Mouse (Mus musculus) hindbrain, embryonic 16.5 days (tissue): ENCODE measurements around the gene Zmynd15. TPM values are rescaled to one million over a fixed set of nuclear protein-coding genes. Genes with fewer than 3 reads are reported as not detected.

Source experiments
- ATAC-seq: fragments of 200-750 bp; cut with Nextera tagmentation; 2 replicates; pipeline ENCODE4 v1.8.0; 2017; ENCODE audit warnings: moderate TSS enrichment, moderate library complexity
- H3K27ac ChIP-seq: fragments of 300-500 bp; sonication (generic); 2 replicates; pipeline ENCODE4 v1.5.1; 2014; ENCODE audit warnings: low read depth, mild to moderate bottlenecking, control low read depth, low read length, moderate library complexity
- H3K27me3 ChIP-seq: fragments of 300-500 bp; sonication (generic); replicated peaks from 2 replicates; pipeline ENCODE4 v1.6.1; 2014; ENCODE audit warnings: low read length; ENCODE audit not compliant: control insufficient read depth, insufficient read depth
- H3K36me3 ChIP-seq: fragments of 300-500 bp; sonication (generic); 2 replicates; pipeline ENCODE4 v1.6.1; 2014; ENCODE audit warnings: mild to moderate bottlenecking, low read length, moderate library complexity, mixed read lengths; ENCODE audit not compliant: control insufficient read depth, insufficient read depth
- H3K4me1 ChIP-seq: fragments of 300-500 bp; sonication (generic); 2 replicates; pipeline ENCODE4 v1.6.1; 2014; ENCODE audit warnings: low read depth, low read length; ENCODE audit not compliant: control insufficient read depth, insufficient read depth
- H3K4me2 ChIP-seq: fragments of 300-500 bp; sonication (generic); 2 replicates; pipeline ENCODE4 v1.6.1; 2014; ENCODE audit warnings: mild to moderate bottlenecking, low read length, control low read depth, moderate library complexity
- H3K4me3 ChIP-seq: fragments of 300-500 bp; sonication (generic); 2 replicates; pipeline ENCODE4 v1.5.1; 2014; ENCODE audit warnings: mild to moderate bottlenecking, low read length, control low read depth, moderate library complexity
- H3K9ac ChIP-seq: fragments of 300-500 bp; sonication (generic); 2 replicates; pipeline ENCODE4 v1.6.1; 2014; ENCODE audit warnings: low read depth, mild to moderate bottlenecking, control low read depth, low read length, moderate library complexity
- H3K9me3 ChIP-seq: fragments of 300-500 bp; sonication (generic); 2 replicates; pipeline ENCODE4 v1.6.1; 2014; ENCODE audit warnings: mild to moderate bottlenecking, low read length, moderate library complexity; ENCODE audit not compliant: control insufficient read depth
- WGBS: fragments of 180-500 bp; shearing (Covaris S2); extraction: QIAGEN DNeasy Blood & Tissue Kit; methylation state at CpG from one replicate; pipeline ENCODE4 v1.1.7; 2014; 5-methylcytosine and 5-hydroxymethylcytosine counted together
- polyA plus RNA-seq: library from polyadenylated mRNA; unstranded; fragments of >200 nt; fragmentation: Nextera tagmentation; extraction: Ambion mirVana; gene quantifications from 2 replicates; pipeline ENCODE4 v1.2.1, GENCODE M21; 2015

Zmynd15 gene
- polyA plus RNA-seq, 1 experiment from 2014 or later, result 0.86 TPM

DNA sequence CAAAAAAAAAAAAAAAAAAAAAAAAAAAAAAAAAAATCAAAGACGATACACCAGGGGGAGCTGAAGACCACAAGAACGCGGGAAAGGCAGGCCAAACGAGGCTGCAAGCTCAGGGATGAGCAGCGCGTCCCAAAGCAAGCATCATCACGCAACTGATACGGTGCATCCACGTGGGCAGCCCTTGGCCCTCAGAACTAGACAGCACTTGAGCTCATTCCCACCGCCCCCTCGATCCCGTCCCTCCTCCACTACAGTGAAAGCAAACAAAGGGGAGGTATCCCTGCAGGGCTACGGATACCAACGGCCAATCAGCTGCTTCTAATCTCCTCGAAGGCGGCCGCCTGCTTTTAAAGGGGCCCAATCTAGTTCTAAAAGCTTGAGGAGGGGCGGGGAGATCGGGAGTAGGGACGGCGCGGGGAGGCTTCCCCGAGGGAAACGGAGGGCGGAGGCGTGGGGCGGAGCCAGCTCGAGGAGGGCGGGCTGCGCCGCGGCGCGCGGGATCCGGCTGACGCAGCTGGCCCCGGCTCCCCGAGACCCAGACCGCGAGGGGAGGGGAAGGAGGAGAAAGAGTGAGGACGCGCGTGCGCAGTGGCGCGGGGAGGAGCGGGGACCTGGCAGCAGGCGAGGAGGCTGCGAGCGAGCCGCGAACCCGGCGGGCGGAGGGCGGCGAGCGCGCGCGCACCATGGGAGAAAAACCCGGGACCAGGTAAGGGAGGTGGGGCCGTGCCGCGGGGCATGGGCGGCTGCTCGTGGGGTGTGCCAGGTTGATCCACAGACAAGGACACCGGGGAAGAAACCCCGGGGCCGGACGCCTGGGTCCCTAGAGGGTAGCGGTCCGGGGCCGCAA, 27.0 kb upstream of the Zmynd15 start, which contains the start of gene Arrb2:
TSS of gene Arrb2 (plus strand) at position 588 of the 847 bp plus-strand sequence.
- peak within 1 kb of the TSS; percentile 95 for H3K9ac ChIP-seq
- peak within 1 kb of the TSS; percentile 83 for H3K4me2 ChIP-seq
- H3K4me1 ChIP-seq, result peaks cover 17% of the 10 kb centered on the region
- no peaks in the 10 kb centered on the region for H3K27me3 ChIP-seq
- no peaks in the 10 kb centered on the region for H3K9me3 ChIP-seq
- H3K27ac ChIP-seq, result peak within 1 kb of the TSS; percentile 95
- under 1% methylated on average over 69 of the region's 75 CpGs for WGBS
- ATAC-seq, result peak; percentile 97
- peaks cover 12% of the 10 kb centered on the region for H3K36me3 ChIP-seq
- peak within 1 kb of the TSS; percentile 78 for H3K4me3 ChIP-seq

DNA sequence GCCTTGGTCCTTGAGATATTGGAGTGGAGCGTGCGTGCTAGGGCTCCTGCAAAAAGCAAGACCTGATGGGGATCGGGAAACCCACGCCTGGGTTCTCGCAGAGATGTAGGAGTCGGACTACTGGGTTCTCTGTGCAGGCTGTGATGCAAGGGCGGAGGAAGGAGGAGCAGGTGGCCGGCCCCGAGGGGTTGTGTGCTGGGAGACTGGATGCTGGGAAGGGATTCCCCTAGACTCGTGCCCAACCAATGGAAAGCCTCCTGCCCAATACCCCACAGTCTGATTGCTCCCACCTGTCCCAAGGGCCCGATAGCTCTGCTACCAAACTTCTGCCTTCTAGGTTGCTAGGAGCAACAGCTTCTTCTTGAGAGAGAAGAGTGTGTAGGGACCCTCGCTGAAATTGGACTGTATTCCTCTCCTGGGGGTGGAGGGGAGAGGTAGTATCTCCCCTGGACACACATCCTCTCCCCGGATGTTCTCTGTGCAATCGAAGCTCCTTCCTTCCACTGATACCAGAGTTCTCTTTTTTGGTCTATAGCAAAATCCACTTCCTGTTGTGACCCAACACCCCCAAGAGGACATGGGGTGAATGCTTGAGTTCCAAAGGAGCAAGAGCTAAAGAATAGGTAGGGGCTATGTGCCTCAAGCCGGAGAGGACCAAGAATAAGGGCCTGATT, 26.2 kb upstream of the Zmynd15 start:
- WGBS, result 5% methylated on average over 15 of the region's 15 CpGs
- peak overlapping the region; percentile 95 for H3K27ac ChIP-seq
- no peaks in the 10 kb centered on the region for H3K27me3 ChIP-seq
- ATAC-seq, result peak; percentile 25
- H3K36me3 ChIP-seq, result peaks cover 18% of the 10 kb centered on the region
- peak overlapping the region; percentile 78 for H3K4me3 ChIP-seq
- H3K4me1 ChIP-seq, result peaks cover 17% of the 10 kb centered on the region
- H3K9me3 ChIP-seq, result no peaks in the 10 kb centered on the region
- peak overlapping the region; percentile 83 for H3K4me2 ChIP-seq
- peak overlapping the region; percentile 95 for H3K9ac ChIP-seq

DNA sequence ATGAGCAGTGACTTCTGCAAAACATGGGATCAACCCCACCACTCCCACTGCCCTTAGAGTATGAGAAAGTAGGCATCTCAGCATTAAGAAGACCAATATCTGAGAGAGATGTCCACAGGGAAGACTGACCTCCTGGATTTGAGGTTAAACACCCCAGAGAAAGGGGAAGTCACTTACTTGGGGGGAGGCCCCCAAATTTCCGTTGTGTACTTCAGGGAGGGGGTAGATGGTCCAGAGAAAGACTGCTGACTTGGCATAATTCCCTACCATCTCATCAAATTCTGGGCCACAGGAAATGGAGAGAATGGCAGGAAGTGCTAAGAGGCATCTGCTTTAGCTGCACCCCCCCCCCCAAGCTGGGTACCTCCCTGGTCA, 25.7 kb upstream of the Zmynd15 start:
- H3K27me3 ChIP-seq, result no peaks in the 10 kb centered on the region
- no peak for ATAC-seq

DNA sequence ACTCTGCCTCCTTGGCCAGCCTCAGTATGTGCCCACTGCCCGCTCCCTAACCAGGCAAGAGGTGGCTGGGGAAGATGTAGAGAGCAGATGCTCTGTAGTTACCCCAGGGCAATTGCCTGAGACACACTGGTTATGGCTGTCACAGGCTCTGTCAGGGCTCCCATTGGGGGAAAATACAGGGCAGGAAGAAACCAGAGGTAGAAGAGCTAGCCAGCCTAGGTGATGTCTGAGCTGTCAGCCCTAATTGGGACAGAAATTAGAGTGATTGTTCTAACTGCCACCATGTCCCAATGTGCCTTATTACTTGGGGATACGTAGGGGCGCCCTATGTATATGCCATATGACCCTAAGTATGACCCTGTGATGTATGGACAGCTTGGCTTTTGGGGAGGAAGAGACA, 25.3 kb upstream of the Zmynd15 start:
- H3K36me3 ChIP-seq, result peaks cover 28% of the 10 kb centered on the region
- H3K27ac ChIP-seq, result no peak overlapping the region
- H3K9ac ChIP-seq, result peak overlapping the region; percentile 95
- no peaks in the 10 kb centered on the region for H3K27me3 ChIP-seq
- no peak for ATAC-seq
- peak overlapping the region; percentile 78 for H3K4me3 ChIP-seq
- peak overlapping the region; percentile 83 for H3K4me2 ChIP-seq
- H3K9me3 ChIP-seq, result no peaks in the 10 kb centered on the region
- peaks cover 17% of the 10 kb centered on the region for H3K4me1 ChIP-seq
- 86% methylated on average over 3 of the region's 3 CpGs for WGBS

More for the DNA sequence above, 25.7 kb upstream of the Zmynd15 start:
- Histone ChIP-seq H3K4me2 (peak overlapping the region; percentile 83), H3K9ac (peak overlapping the region; percentile 95), H3K4me3 (peak overlapping the region; percentile 78), H3K9me3 (no peaks in the 10 kb centered on the region), H3K36me3 (peaks cover 24% of the 10 kb centered on the region), H3K27ac (no peak overlapping the region), H3K4me1 (peaks cover 17% of the 10 kb centered on the region)
- WGBS, result 89% methylated on average over 1 of the region's 1 CpGs

GRCm38 (mm10) chr11:70435476-70435875, 23.8 kb upstream of the Zmynd15 start:
- Histone ChIP-seq H3K4me2 (no peak overlapping the region), H3K27ac (no peak overlapping the region), H3K36me3 (peaks cover 31% of the 10 kb centered on the region), H3K4me3 (no peak overlapping the region), H3K9ac (no peak overlapping the region), H3K4me1 (peaks cover 17% of the 10 kb centered on the region), H3K27me3 (no peaks in the 10 kb centered on the region), H3K9me3 (no peaks in the 10 kb centered on the region)
- no peak for ATAC-seq
- WGBS, result 87% methylated on average over 5 of the region's 5 CpGs

DNA sequence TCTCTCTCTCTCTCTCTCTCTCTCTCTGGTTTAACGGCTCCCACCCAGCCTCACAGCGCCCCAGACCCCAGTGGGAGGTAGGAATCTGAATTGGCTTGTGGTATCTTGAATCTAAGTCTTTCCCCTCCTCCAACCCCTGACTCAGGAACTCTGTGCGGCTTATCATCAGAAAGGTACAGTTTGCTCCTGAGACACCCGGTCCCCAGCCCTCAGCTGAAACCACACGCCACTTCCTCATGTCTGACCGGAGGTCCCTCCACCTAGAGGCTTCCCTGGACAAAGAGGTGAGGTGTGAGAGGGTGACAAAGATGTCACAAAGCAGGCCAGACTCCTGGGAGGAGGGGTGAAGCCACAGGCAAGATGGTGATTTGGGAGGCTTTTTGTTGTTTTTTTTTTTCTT, 21.8 kb upstream of the Zmynd15 start:
- Histone ChIP-seq H3K27me3 (no peaks in the 10 kb centered on the region), H3K27ac (no peak overlapping the region), H3K9ac (no peak overlapping the region), H3K4me3 (no peak overlapping the region), H3K9me3 (no peaks in the 10 kb centered on the region), H3K4me1 (peaks cover 17% of the 10 kb centered on the region), H3K36me3 (peaks cover 43% of the 10 kb centered on the region), H3K4me2 (no peak overlapping the region)
- 85% methylated on average over 6 of the region's 6 CpGs for WGBS
- ATAC-seq, result no peak

GRCm38 (mm10) chr11:70438728-70439374, 20.4 kb upstream of the Zmynd15 start:
- peaks cover 43% of the 10 kb centered on the region for H3K36me3 ChIP-seq
- ATAC-seq, result no peak
- H3K27ac ChIP-seq, result no peak overlapping the region
- H3K4me1 ChIP-seq, result peaks cover 7% of the 10 kb centered on the region
- no peaks in the 10 kb centered on the region for H3K27me3 ChIP-seq
- H3K4me3 ChIP-seq, result no peak overlapping the region
- 88% methylated on average over 7 of the region's 7 CpGs for WGBS
- H3K9ac ChIP-seq, result no peak overlapping the region
- H3K4me2 ChIP-seq, result no peak overlapping the region
- H3K9me3 ChIP-seq, result no peaks in the 10 kb centered on the region

- Histone ChIP-seq H3K4me3 (no peak overlapping the region), H3K9ac (no peak overlapping the region), H3K4me1 (no peaks in the 10 kb centered on the region), H3K27me3 (no peaks in the 10 kb centered on the region), H3K27ac (no peak overlapping the region), H3K36me3 (peaks cover 43% of the 10 kb centered on the region), H3K9me3 (no peaks in the 10 kb centered on the region), H3K4me2 (no peak overlapping the region)
- 96% methylated on average over 4 of the region's 4 CpGs for WGBS
- ATAC-seq, result no peak
Measured at GRCm38 (mm10) chr11:70440637-70441036, 18.6 kb upstream of the Zmynd15 start.

- Histone ChIP-seq H3K27me3 (no peaks in the 10 kb centered on the region), H3K36me3 (peaks cover 33% of the 10 kb centered on the region), H3K4me2 (no peak overlapping the region), H3K4me1 (no peaks in the 10 kb centered on the region), H3K9me3 (no peaks in the 10 kb centered on the region), H3K4me3 (no peak overlapping the region), H3K9ac (no peak overlapping the region), H3K27ac (no peak overlapping the region)
- WGBS, result 94% methylated on average over 7 of the region's 7 CpGs
- no peak for ATAC-seq
Measured at GRCm38 (mm10) chr11:70441882-70442281, 17.4 kb upstream of the Zmynd15 start.
